Mouse (Mus musculus): ENCODE data around the gene Asb11. TPM values are rescaled to one million over a fixed set of nuclear protein-coding genes. Genes with fewer than 3 reads are reported as not detected.

The Asb11 gene
- total and polyA plus RNA-seq, 3 experiments: 2.5 to 3.2 TPM; not detected in 1

DNA sequence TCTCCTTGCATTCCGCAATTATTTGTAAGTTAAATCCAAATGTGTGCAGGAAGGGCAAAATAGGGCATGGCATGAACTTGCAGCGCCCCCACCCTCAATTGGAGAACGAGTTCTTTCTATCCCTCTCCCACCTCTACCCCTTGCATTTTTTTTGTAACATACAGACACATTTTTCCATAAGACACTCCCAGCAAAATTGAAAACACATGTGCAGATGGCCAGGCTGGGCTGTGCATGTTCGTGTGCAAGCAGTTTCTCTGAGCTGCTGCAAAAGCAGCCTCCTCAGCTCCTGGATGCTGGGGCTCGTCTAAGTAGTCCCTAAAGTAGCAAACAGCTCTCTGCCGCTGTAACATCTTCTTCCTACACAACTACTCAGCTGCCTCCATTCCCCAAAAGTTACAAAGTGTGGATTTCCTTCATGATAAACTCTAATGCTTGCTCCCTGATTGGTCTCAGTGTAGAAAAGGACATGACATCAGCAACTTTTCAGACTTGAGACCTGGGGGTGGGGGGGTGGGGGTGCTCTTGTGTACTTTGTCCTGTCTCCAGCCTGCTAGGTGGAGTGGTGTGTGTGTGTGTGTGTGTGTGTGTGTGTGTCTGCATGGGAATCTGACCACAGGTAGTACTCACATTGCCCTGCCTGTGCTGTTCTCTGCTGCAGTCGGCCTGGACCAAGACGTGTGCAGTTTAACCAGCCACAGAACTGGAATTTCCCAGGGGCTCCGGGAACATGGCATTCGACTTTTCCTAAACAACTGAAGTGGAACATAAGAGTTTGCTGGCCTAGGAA, 69.1 kb downstream of the Asb11 start, which contains the start of gene Asb9:
TSS of gene Asb9 (plus strand) at position 619 of the 790 bp plus-strand sequence.
- H3K9ac ChIP-seq (ENCODE audit: control insufficient read depth, low read depth, low read length, poor library complexity, severe bottlenecking): no peak within 1 kb of the TSS
- DNase-seq (ENCODE audit: low read depth, low spot score): no peak
- H3K27me3 ChIP-seq (ENCODE audit: control insufficient read depth in 1 of 2, insufficient read depth in 2 of 2, low read length in 2 of 2): peaks cover 0 to 3% of the 10 kb centered on the region in 2 experiments; a peak in 2 of 4 replicates
- H3K79me2 ChIP-seq (ENCODE audit: control insufficient read depth, insufficient read depth, low read length, poor library complexity): no peaks in the 10 kb centered on the region
- H3K4me3 ChIP-seq (ENCODE audit: control insufficient read depth in 1 of 2, insufficient read depth in 1 of 2, low read depth in 2 of 2, low read length in 2 of 2): no peak within 1 kb of the TSS
- no peaks in the 10 kb centered on the region for H3K36me3 ChIP-seq (ENCODE audit: control insufficient read depth in 1 of 2, insufficient read depth in 2 of 2, low read length in 2 of 2)
- no peaks in the 10 kb centered on the region for H3K4me1 ChIP-seq (ENCODE audit: control insufficient read depth in 1 of 2, insufficient read depth in 2 of 2, low read length in 2 of 2)
- no peaks in the 10 kb centered on the region for H3K9me3 ChIP-seq (replicated peaks; ENCODE audit: insufficient read depth, low read length)
- TF ChIP-seq TAL1 (IDR thresholded peaks at IDR 0.05; ENCODE audit: low read length): no peak
- H3K27ac ChIP-seq (ENCODE audit: control insufficient read depth, low read depth, low read length): no peak within 1 kb of the TSS

DNA sequence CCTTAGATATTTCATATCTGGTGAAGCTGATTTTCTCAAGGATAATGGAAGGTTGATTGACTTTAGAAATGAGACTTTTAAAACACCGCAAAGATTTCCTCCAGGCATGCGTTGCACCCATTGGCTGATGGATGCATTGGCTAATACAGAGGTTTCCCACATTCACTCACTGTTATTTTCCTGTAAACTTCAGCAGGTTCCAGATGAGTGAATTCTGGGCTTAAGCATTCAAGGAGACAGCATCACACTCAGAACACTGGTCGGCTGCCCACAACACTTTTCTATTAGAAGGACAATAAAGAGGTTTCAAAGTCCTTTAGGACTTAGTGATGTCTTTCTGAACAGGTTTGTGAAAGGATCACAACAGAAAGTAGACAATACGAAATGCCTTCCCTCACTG, 70.3 kb downstream of the Asb11 start:
- Histone ChIP-seq H3K9me3 (replicated peaks; ENCODE audit: insufficient read depth, low read length) (no peaks in the 10 kb centered on the region), H3K9ac (ENCODE audit: control insufficient read depth, low read depth, low read length, poor library complexity, severe bottlenecking) (no peak overlapping the region), H3K79me2 (ENCODE audit: control insufficient read depth, insufficient read depth, low read length, poor library complexity) (no peaks in the 10 kb centered on the region), H3K27ac (ENCODE audit: control insufficient read depth, low read depth, low read length) (no peak overlapping the region), H3K27me3 (ENCODE audit: control insufficient read depth in 1 of 2, insufficient read depth in 2 of 2, low read length in 2 of 2) (peaks cover 0 to 3% of the 10 kb centered on the region in 2 experiments; a peak in 2 of 4 replicates), H3K36me3 (ENCODE audit: control insufficient read depth in 1 of 2, insufficient read depth in 2 of 2, low read length in 2 of 2) (no peaks in the 10 kb centered on the region), H3K4me3 (ENCODE audit: control insufficient read depth in 1 of 2, insufficient read depth in 1 of 2, low read depth in 2 of 2, low read length in 2 of 2) (no peak overlapping the region), H3K4me1 (ENCODE audit: control insufficient read depth in 1 of 2, insufficient read depth in 2 of 2, low read length in 2 of 2) (no peaks in the 10 kb centered on the region)
- no peak for DNase-seq (ENCODE audit: low read depth, low spot score)
- TF ChIP-seq RCOR1 (IDR thresholded peaks at IDR 0.05; ENCODE audit: low read depth, low read length): no peak
- TF ChIP-seq MAX (IDR thresholded peaks at IDR 0.05; ENCODE audit: low read length): no peak
- TF ChIP-seq ZMIZ1 (IDR thresholded peaks at IDR 0.05; ENCODE audit: low read depth, low read length): no peak
- TF ChIP-seq MAZ (IDR thresholded peaks at IDR 0.05; ENCODE audit: low read depth, low read length): no peak
- TF ChIP-seq HCFC1 (IDR thresholded peaks at IDR 0.05; ENCODE audit: low read depth, low read length): no peak
- no peak for TF ChIP-seq CHD2 (IDR thresholded peaks at IDR 0.05; ENCODE audit: low read length)

GRCm38 (mm10) chrX:164508728-164509127, 71.9 kb downstream of the Asb11 start:
- peaks cover 0 to 3% of the 10 kb centered on the region in 2 experiments; a peak in 1 of 4 replicates for H3K27me3 ChIP-seq (ENCODE audit: control insufficient read depth in 1 of 2, insufficient read depth in 2 of 2, low read length in 2 of 2)
- H3K36me3 ChIP-seq (ENCODE audit: control insufficient read depth in 1 of 2, insufficient read depth in 2 of 2, low read length in 2 of 2): no peaks in the 10 kb centered on the region

More at GRCm38 (mm10) chrX:164508728-164509127, 71.9 kb downstream of the Asb11 start:
- no peaks in the 10 kb centered on the region for H3K9me3 ChIP-seq (replicated peaks; ENCODE audit: insufficient read depth, low read length)
- no peaks in the 10 kb centered on the region for H3K79me2 ChIP-seq (ENCODE audit: control insufficient read depth, insufficient read depth, low read length, poor library complexity)
- no peak for DNase-seq (ENCODE audit: low read depth, low spot score)
- H3K27ac ChIP-seq (ENCODE audit: control insufficient read depth, low read depth, low read length): no peak overlapping the region
- no peaks in the 10 kb centered on the region for H3K4me1 ChIP-seq (ENCODE audit: control insufficient read depth in 1 of 2, insufficient read depth in 2 of 2, low read length in 2 of 2)
- TF ChIP-seq RCOR1 (IDR thresholded peaks at IDR 0.05; ENCODE audit: low read depth, low read length) (no peak), SIN3A (IDR thresholded peaks at IDR 0.05; ENCODE audit: low read length) (no peak), BHLHE40 (IDR thresholded peaks at IDR 0.05; ENCODE audit: borderline replicate concordance, low read depth, low read length) (no peak), KAT2A (conservative IDR thresholded peaks at IDR 0.05; ENCODE audit: low read depth, low read length) (no peak), TBP (IDR thresholded peaks at IDR 0.05; ENCODE audit: low read depth, low read length) (no peak), POLR2AphosphoS2 (IDR thresholded peaks at IDR 0.05; ENCODE audit: low read length) (no peak), POLR2AphosphoS5 (IDR thresholded peaks at IDR 0.05; ENCODE audit: borderline replicate concordance, low read depth, low read length) (no peak), ZKSCAN1 (IDR thresholded peaks at IDR 0.05; ENCODE audit: low read depth, low read length) (no peak), MAZ (IDR thresholded peaks at IDR 0.05; ENCODE audit: low read depth, low read length) (no peak), TAL1 (IDR thresholded peaks at IDR 0.05; ENCODE audit: low read length) (no peak)
- H3K4me3 ChIP-seq (ENCODE audit: control insufficient read depth in 1 of 2, insufficient read depth in 1 of 2, low read depth in 2 of 2, low read length in 2 of 2): no peak overlapping the region
- H3K9ac ChIP-seq (ENCODE audit: control insufficient read depth, low read depth, low read length, poor library complexity, severe bottlenecking): no peak overlapping the region

Other genes starting within 250 kb of the Asb11 start
- gene Bmx, start 178.8 kb upstream of the Asb11 start, total RNA-seq (2012; rRNA removed): not detected in 2 replicates
- gene Bmx, start 178.8 kb upstream of the Asb11 start, polyA plus RNA-seq (2012; ENCODE audit: insufficient read depth in 1 of 2, insufficient read length in 2 of 2, low read depth in 1 of 2, low replicate concordance in 2 of 2, missing spikeins in 1 of 2): not detected
- gene Pir, start 167.6 kb upstream of the Asb11 start, total RNA-seq (2012; rRNA removed): 2.9 and 5.3 TPM in 2 replicates
- gene Pir, start 167.6 kb upstream of the Asb11 start, polyA plus RNA-seq (2012; ENCODE audit: insufficient read depth in 1 of 2, insufficient read length in 2 of 2, low read depth in 1 of 2, low replicate concordance in 2 of 2, missing spikeins in 1 of 2): 100 to 1,000 TPM in 1 of 2 experiments, 10 to 100 TPM in 1; 11.4 to 230 TPM
- gene Vegfd, start 63.6 kb upstream of the Asb11 start, total RNA-seq (2012; rRNA removed): not detected in 2 replicates
- gene Vegfd, start 63.6 kb upstream of the Asb11 start, polyA plus RNA-seq (2012; ENCODE audit: insufficient read depth in 1 of 2, insufficient read length in 2 of 2, low read depth in 1 of 2, low replicate concordance in 2 of 2, missing spikeins in 1 of 2): under 1 TPM in 1 of 2 experiments, not detected in 1; 0.06 TPM
- gene Piga, start 17.2 kb upstream of the Asb11 start, total RNA-seq (2012; rRNA removed): 21.5 and 22.1 TPM in 2 replicates
- 10 to 100 TPM; 30.0 to 41.2 TPM for gene Piga, start 17.2 kb upstream of the Asb11 start, polyA plus RNA-seq (2012; ENCODE audit: insufficient read depth in 1 of 2, insufficient read length in 2 of 2, low read depth in 1 of 2, low replicate concordance in 2 of 2, missing spikeins in 1 of 2)
- not detected in 2 replicates for gene Asb9, start 69.3 kb downstream of the Asb11 start, total RNA-seq (2012; rRNA removed)
- not detected for gene Asb9, start 69.3 kb downstream of the Asb11 start, polyA plus RNA-seq (2012; ENCODE audit: insufficient read depth in 1 of 2, insufficient read length in 2 of 2, low read depth in 1 of 2, low replicate concordance in 2 of 2, missing spikeins in 1 of 2)